Mouse (Mus musculus) monocyte, adult 5-6 weeks (primary cell): ENCODE results near the gene Nit2. TPM values are rescaled to one million over a fixed set of nuclear protein-coding genes. Genes with fewer than 3 reads are reported as not detected.

Experiments
- ATAC-seq: fragments of 153-309, 156-312 bp; replicated peaks from 2 replicates; pipeline ENCODE4 v1.8.0; 2017; ENCODE audit warnings: mild to moderate bottlenecking; ENCODE audit not compliant: low TSS enrichment, insufficient number of reproducible peaks, severe bottlenecking, poor library complexity, low FRiP score
- total RNA-seq: library from RNA; stranded (forward); fragments of 200-1000, 200-491, 200-594 nt; gene quantifications from 3 replicates; pipeline ENCODE4 v1.2.3, GENCODE M21; 2017

Nit2 gene
- total RNA-seq, 1 experiment from 2014 or later: 2.0 TPM

DNA sequence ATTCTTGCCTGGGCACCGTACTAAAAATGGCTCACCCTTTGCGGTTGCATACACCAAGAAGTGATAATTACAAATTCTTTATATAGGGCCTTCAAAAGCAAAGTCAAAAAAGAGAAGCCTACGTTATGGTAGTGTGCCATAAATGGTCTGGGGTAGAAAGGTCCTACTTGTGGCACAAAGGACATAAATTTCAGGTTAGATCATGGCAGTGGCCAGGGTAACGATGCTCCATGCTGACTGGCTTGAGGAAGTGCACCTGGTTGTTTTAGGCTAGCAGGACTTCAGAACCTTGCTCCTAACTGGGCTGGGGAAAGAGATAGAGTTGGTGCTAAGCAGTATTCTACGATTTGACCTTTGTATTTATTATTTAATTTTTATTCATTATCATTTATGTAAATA is 372 bp upstream of the Nit2 start:
- ATAC-seq: no peak

DNA sequence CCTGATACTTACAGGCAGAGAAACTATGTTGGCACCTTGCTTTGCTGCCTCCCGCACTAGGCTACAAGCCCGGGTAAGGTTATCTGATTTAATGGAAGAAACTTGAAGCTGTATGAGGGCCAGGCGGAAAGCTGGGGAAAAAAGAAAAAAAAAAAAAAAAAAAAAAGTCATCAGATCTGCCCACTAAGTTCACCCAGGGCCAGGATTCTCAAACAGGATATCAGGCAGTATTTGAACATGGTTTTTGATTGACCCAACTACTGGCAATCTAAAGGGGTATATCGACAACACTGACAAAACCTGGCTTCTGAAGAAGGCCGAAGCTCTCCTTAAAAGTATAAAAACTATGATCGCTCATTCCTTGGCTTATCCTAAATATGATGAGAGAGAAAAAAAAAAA is 1.1 kb downstream of the Nit2 start:
- no peak for ATAC-seq

DNA sequence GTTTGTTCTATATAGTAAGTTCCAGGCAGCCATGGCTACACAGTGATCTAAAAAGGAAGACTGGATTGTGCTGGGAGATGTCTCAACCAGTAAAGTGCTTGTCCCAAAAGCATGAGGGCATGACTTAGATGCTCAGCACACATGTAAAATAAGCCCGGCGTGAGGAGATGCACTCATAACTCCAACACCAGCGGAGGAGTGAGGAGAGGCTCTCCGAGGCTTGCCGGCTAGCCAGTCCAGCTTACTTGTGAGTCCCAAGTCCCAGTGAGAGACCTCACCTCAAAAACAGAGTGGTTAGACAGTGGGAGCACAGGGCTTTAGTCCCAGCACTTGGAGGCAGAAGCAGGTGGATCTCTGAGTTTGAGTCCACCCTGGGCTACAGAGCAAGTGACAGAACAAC is 2.0 kb downstream of the Nit2 start:
- no peak for ATAC-seq

GRCm38 (mm10) chr16:57163694-57164093 is 3.4 kb downstream of the Nit2 start:
- no peak for ATAC-seq

GRCm38 (mm10) chr16:57162841-57163240 is 4.3 kb downstream of the Nit2 start:
- no peak for ATAC-seq

DNA sequence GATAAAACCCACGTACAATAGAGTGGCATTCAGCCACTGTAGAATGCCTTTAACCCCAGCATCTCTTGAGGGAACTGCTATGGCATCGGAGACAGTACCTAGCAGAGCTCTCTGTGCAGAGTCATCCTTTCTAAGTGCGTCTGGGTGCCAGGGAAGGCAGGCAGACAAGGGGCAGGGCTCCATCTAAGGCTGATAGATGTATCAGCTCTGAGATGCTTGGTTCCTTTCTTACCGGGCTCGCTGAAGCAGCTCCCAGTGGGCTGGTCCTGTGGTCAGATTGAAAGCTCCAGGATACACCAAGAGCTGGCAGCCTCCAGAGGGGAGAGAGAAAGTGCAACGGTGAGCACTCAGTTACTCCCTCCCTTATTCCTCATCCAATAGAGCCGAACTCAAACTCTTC is 7.3 kb downstream of the Nit2 start:
- ATAC-seq: no peak

DNA sequence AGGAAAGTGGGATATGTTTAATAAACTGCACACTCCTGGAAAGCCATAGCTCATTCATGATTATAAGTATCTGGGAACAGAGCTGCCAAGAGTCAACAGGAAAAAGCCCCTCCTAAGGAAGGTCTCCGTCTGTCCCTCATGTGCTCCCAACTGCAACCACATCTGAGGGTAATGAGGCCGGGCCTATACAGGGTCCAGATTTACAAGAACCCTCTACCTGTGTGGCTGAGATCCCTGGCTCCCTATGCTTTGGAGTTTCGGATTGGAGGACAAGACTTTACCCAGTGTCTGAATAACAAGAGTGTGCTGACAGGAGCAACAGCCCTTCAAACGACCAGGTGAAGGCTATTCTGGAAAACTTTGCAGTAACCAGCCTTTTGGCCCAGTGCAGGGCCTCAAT is 9.4 kb downstream of the Nit2 start:
- no peak for ATAC-seq

- no peak for ATAC-seq
Measured at GRCm38 (mm10) chr16:57157076-57157475, 10.1 kb downstream of the Nit2 start.

- ATAC-seq: no peak
Measured at GRCm38 (mm10) chr16:57155899-57156298, 11.2 kb downstream of the Nit2 start.

- no peak for ATAC-seq
Measured at GRCm38 (mm10) chr16:57151437-57151836, 15.7 kb downstream of the Nit2 start.

- no peak for ATAC-seq
Measured at GRCm38 (mm10) chr16:57144741-57145140, 22.4 kb downstream of the Nit2 start.

- ATAC-seq: no peak
Measured at GRCm38 (mm10) chr16:57133611-57134010, 33.5 kb downstream of the Nit2 start.

- no peak for ATAC-seq
Measured at GRCm38 (mm10) chr16:57132326-57132725, 34.8 kb downstream of the Nit2 start.

GRCm38 (mm10) chr16:57131544-57131943 is 35.6 kb downstream of the Nit2 start:
- no peak for ATAC-seq

GRCm38 (mm10) chr16:57130752-57131400 is 36.3 kb downstream of the Nit2 start:
- no peak for ATAC-seq

- ATAC-seq: no peak
Measured at GRCm38 (mm10) chr16:57127825-57128224, 39.3 kb downstream of the Nit2 start.

DNA sequence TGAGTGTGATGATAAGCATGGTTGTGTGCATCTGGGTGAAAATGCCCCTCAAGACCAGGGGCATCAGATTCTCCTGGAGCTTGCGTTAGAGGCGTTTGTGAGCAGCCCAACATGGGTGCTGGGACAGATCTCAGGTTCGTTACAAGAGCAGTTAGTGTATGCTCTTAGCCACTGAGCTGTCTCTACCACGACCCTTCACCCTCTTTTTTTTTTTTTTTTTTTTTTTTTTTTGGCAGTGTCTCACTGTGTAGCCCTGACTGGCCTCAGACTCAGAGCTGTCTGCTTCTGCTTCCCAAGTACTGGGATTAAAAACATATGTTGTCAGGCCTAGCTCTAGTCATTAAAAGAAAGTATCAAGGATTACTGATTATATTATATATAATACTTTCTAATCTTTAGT is 40.9 kb downstream of the Nit2 start:
- ATAC-seq: no peak

DNA sequence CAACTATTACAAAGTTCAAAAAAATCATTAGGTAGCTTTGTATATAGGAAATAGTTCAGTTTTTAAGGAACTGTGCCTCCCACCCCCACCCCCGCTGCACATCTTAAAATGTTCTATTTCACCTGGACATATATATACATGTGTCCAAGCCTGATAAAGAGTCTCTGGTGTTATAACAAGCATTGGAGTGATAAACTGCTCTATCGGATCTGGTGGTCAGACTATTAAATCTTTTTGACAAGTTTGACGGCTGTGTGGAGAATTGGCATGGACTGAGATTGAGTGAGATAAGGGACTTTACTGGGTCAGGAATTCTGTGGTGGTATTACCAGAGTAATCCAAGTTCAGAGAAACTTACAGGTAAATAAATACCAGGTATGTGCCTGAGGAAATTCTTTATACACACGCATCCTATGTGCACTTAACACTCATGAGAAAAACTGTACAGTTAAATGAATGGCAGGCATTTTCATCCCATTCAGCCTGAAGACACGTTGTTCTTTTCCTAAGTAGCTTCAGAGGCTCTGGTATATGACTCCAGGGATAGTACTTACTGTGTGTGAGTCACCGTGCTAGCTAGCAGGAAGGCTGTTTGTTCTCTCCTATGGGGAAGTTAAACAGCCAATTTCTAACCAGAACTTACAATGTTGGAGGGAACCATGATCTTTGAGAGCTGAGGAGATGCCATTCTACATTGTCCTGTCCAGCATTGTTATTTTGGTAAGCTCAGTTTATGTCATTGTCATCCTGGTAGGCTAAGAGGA is 44.3 kb downstream of the Nit2 start:
- ATAC-seq: no peak

- no peak for ATAC-seq
Measured at GRCm38 (mm10) chr16:57121816-57122415, 45.2 kb downstream of the Nit2 start.
